Mouse (Mus musculus): ENCODE results near the gene Cenph.

DNA sequence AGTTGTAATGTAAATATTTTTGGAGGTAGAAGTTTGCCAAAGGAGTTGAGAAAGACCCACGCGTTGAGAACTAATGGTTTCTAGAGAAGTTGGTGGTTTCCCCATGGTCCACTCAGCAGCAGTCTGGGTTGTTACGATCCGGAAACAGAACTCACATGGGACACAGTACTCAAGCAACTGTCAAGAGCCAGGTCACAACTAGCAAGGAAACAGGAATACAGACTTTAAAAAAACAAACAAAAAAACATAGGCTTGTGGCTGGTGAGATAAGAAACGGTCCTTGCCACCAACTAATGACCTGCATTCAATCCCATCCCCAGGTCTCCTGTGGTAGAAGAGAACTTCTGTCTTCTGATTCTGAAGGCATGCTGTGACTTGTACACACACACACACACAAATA lies 24.9 kb downstream of the Cenph start:
- TF ChIP-seq GATA1 (IDR thresholded peaks at IDR 0.05; ENCODE audit: borderline replicate concordance, low read length) (no peak), CTCF (IDR thresholded peaks at IDR 0.05; ENCODE audit: low read depth, low read length) (no peak), POLR2AphosphoS5 (IDR thresholded peaks at IDR 0.05; ENCODE audit: insufficient replicate concordance, low read depth, low read length) (no peak), TAL1 (conservative IDR thresholded peaks at IDR 0.05; ENCODE audit: low read depth, low read length) (peak; percentile 64), GATA2 (IDR thresholded peaks at IDR 0.05; ENCODE audit: borderline replicate concordance, low read depth, low read length) (no peak)
